ENCODE assay signal across 26 mouse cellular contexts in genomic region chr9:10116581-10116980, GRCm38 (mm10).
"Had no signal": no experiment of that assay in that cellular context is flagged by ENCODE, and none has a peak within 500 bp of the region (broad histone marks: within the 10 kb centered on the region; RNA-seq: fewer than 3 reads in every experiment).

No protein-coding gene starts in this region.

- H3K4me1 ChIP-seq: embryonic facial prominence, embryonic 10.5 days; embryonic facial prominence, embryonic 12.5 days; embryonic facial prominence, embryonic 13.5 days; embryonic facial prominence, embryonic 15.5 days; forebrain, embryonic 10.5 days; forebrain, embryonic 12.5 days had no signal

- H3K27me3 ChIP-seq: embryonic facial prominence, embryonic 12.5 days; embryonic facial prominence, embryonic 13.5 days; embryonic facial prominence, embryonic 15.5 days; forebrain, embryonic 12.5 days; forebrain, embryonic 13.5 days; forebrain, embryonic 15.5 days had no signal

- H3K4me2 ChIP-seq: embryonic facial prominence, embryonic 12.5 days; embryonic facial prominence, embryonic 13.5 days; embryonic facial prominence, embryonic 15.5 days; forebrain, embryonic 12.5 days; forebrain, embryonic 13.5 days; forebrain, embryonic 15.5 days had no signal

- DNase-seq: cerebellum, adult 8-10 months; cerebellum, adult 9-10 months; cerebellum, adult 9-11 months; cerebellum, postnatal 10 days; cerebellum, postnatal 14 days; cerebellum, postnatal 36 days; embryo, embryonic 11 days; gastrocnemius, adult 2 months; gastrocnemius, postnatal 10 days; gastrocnemius, postnatal 14 days; gastrocnemius, postnatal 25 days; gastrocnemius, postnatal 36 days; heart, adult 11 months; heart, adult 18-20 months; heart, adult 2 months had no signal

- H3K9ac ChIP-seq: embryonic facial prominence, embryonic 12.5 days; embryonic facial prominence, embryonic 13.5 days; embryonic facial prominence, embryonic 15.5 days; forebrain, embryonic 12.5 days; forebrain, embryonic 13.5 days; forebrain, embryonic 15.5 days had no signal

- H3K36me3 ChIP-seq: embryonic facial prominence, embryonic 10.5 days; embryonic facial prominence, embryonic 12.5 days; embryonic facial prominence, embryonic 13.5 days; embryonic facial prominence, embryonic 15.5 days; forebrain, embryonic 10.5 days; forebrain, embryonic 12.5 days; forebrain, embryonic 15.5 days had no signal

- H3K4me3 ChIP-seq: embryonic facial prominence, embryonic 10.5 days; embryonic facial prominence, embryonic 12.5 days; embryonic facial prominence, embryonic 13.5 days; embryonic facial prominence, embryonic 15.5 days; erythroblast, embryonic 14.5 days; forebrain, embryonic 10.5 days; forebrain, embryonic 12.5 days; forebrain, embryonic 13.5 days; forebrain, embryonic 15.5 days; gastrocnemius, adult 2 months; heart, adult 2 months had no signal

- H3K27ac ChIP-seq: embryonic facial prominence, embryonic 10.5 days; embryonic facial prominence, embryonic 12.5 days; embryonic facial prominence, embryonic 13.5 days; embryonic facial prominence, embryonic 15.5 days; forebrain, embryonic 10.5 days; forebrain, embryonic 12.5 days; forebrain, embryonic 13.5 days; forebrain, embryonic 15.5 days; gastrocnemius, adult 2 months; heart, adult 2 months had no signal

- H3K9me3 ChIP-seq: embryonic facial prominence, embryonic 10.5 days; embryonic facial prominence, embryonic 12.5 days; embryonic facial prominence, embryonic 13.5 days; embryonic facial prominence, embryonic 15.5 days; forebrain, embryonic 10.5 days; forebrain, embryonic 12.5 days; forebrain, embryonic 13.5 days; forebrain, embryonic 15.5 days had no signal

- ATAC-seq: forebrain, embryonic 13.5 days; forebrain, embryonic 14.5 days; forebrain, embryonic 15.5 days; forebrain, embryonic 16.5 days had no signal
